Mouse (Mus musculus) intestine, embryonic 15.5 days (tissue): Measurements from ENCODE around the gene Spats1. TPM values are rescaled to one million over a fixed set of nuclear protein-coding genes. Genes with fewer than 3 reads are reported as not detected.
A peak's percentile ranks its signal among the peaks of the same experiment; 100 is the strongest.

Experiments used
- ATAC-seq: fragments of 200-750 bp; cut with Nextera tagmentation; 2 replicates; pipeline ENCODE4 v1.8.0; 2017; ENCODE audit warnings: moderate TSS enrichment, moderate library complexity
- H3K27ac ChIP-seq: fragments of 300-500 bp; sonication (generic); 2 replicates; pipeline ENCODE4 v1.5.1; 2015; ENCODE audit warnings: mild to moderate bottlenecking, inconsistent platforms
- H3K27me3 ChIP-seq: fragments of 300-500 bp; sonication (generic); replicated peaks from 2 replicates; pipeline ENCODE4 v1.6.1; 2015; ENCODE audit warnings: inconsistent platforms
- H3K36me3 ChIP-seq: fragments of 300-500 bp; sonication (generic); 2 replicates; pipeline ENCODE4 v1.6.1; 2015; ENCODE audit warnings: inconsistent platforms
- H3K4me1 ChIP-seq: fragments of 300-500 bp; sonication (generic); replicated peaks from 2 replicates; pipeline ENCODE4 v1.6.1; 2015; ENCODE audit warnings: inconsistent platforms
- H3K4me2 ChIP-seq: fragments of 300-500 bp; sonication (generic); replicated peaks from 2 replicates; pipeline ENCODE4 v1.6.1; 2015; ENCODE audit warnings: mild to moderate bottlenecking, inconsistent platforms
- H3K4me3 ChIP-seq: fragments of 300-500 bp; sonication (generic); replicated peaks from 2 replicates; pipeline ENCODE4 v1.5.1; 2015; ENCODE audit warnings: inconsistent platforms
- H3K9ac ChIP-seq: fragments of 300-500 bp; sonication (generic); 2 replicates; pipeline ENCODE4 v1.6.1; 2015; ENCODE audit warnings: inconsistent platforms
- H3K9me3 ChIP-seq: fragments of 300-500 bp; sonication (generic); 2 replicates; pipeline ENCODE4 v1.6.1; 2016; ENCODE audit warnings: inconsistent platforms
- whole genome bisulfite sequencing: fragments of 180-500 bp; shearing (Covaris S2); methylation state at CpG from one replicate; pipeline ENCODE4 v1.1.7; 2015; 5-methylcytosine and 5-hydroxymethylcytosine counted together
- polyA plus RNA-seq: library from polyadenylated mRNA; unstranded; fragments of >200 nt; fragmentation: Nextera tagmentation; extraction: Ambion mirVana; gene quantifications from 2 replicates; pipeline ENCODE4 v1.2.1, GENCODE M21; 2015

Gene Spats1
- polyA plus RNA-seq, 1 experiment from 2014 or later = 0.11 TPM

DNA sequence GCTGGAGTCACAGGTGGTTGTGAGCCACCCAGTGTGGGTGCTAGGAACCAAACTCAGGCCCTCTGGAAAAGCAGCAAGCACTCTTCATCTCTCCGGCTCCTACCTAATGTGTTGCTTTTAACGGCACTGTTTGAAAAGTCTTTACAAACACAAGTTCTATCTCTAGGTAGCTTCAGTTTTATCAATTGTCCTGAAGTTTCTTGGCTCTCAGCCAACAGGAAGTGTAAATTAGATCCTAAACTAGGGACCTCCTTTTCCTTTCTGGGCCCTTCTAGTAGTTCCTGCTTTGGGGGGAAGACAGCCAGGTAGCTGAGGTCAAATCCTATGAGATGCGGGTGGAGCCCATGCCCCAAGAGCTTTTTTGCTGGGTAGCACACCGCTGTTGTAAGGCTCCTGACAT is 35.7 kb upstream of the Spats1 start:
- Histone ChIP-seq H3K4me2 (no peak overlapping the region), H3K27me3 (no peaks in the 10 kb centered on the region), H3K4me1 (peaks cover 9% of the 10 kb centered on the region; the same call in 1 of the 2 replicates), H3K4me3 (no peak overlapping the region), H3K27ac (no peak overlapping the region), H3K36me3 (peaks cover 4% of the 10 kb centered on the region; the same call in 1 of the 2 replicates), H3K9me3 (no peaks in the 10 kb centered on the region), H3K9ac (no peak overlapping the region)
- WGBS = 88% methylated on average over 4 of the region's 4 CpGs
- ATAC-seq = no peak

DNA sequence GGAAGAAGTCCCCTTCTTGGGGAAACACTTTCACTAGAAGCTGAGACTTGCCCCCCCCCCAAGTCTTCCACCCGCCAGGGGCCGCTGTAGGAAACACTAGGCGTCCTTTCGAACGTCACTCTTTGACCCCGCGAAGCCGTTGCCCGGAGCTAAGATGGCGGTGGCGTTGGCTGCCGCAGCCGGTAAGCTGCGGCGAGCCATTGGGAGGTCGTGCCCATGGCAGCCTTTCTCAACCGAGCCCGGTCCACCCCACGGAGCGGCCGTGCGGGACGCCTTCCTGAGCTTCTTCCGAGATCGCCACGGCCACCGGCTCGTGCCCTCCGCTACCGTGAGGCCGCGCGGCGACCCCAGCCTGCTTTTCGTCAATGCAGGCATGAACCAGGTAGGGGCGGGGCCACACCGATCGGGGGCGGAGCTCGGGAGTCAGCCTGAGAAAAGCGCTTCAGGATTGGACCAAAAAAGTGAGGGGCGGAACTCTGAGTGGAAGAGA is 31.5 kb upstream of the Spats1 start, which contains the start of gene Aars2:
Gene Aars2, plus strand, starts transcription at position 142 of the 490 bp plus-strand sequence.
- WGBS = under 1% methylated on average over 42 of the region's 42 CpGs
- Histone ChIP-seq H3K27ac (peak within 1 kb of the TSS; percentile 82), H3K9ac (peak within 1 kb of the TSS; percentile 89), H3K27me3 (no peaks in the 10 kb centered on the region), H3K4me2 (peak within 1 kb of the TSS; percentile 52), H3K4me1 (peaks cover 6% of the 10 kb centered on the region; the same call in 1 of the 2 replicates), H3K36me3 (peaks cover 4% of the 10 kb centered on the region; the same call in 1 of the 2 replicates), H3K9me3 (no peaks in the 10 kb centered on the region), H3K4me3 (peak within 1 kb of the TSS; percentile 79)
- peak; percentile 97 for ATAC-seq

DNA sequence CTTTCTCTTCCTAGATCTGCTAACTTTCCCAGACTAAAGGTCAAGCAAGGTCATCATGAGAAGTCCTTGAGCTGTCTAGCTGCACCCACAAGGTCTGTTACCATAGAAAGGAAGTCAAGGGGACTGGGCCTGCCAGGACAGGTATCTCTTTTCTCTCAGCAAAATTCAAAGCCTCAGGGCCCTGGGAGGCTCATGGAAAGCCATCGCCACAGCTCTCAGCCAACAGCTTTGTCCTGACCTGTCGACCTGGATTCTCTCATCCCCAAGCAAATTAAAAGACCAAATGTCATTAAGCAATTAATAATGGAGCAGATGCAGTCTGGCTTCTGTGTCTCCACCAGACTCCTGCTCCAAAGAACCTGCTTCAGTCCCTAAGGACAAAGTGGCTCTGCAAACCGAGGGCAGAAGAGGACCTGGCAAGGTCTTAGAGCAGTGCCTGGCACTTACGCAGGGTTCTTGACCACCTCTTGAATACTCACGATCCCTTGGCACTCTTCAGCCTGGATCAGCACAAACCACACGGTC is 30.8 kb upstream of the Spats1 start:
- Histone ChIP-seq H3K4me2 (peak overlapping the region; percentile 52; the same call in 1 of the 2 replicates), H3K4me3 (no peak overlapping the region)

DNA sequence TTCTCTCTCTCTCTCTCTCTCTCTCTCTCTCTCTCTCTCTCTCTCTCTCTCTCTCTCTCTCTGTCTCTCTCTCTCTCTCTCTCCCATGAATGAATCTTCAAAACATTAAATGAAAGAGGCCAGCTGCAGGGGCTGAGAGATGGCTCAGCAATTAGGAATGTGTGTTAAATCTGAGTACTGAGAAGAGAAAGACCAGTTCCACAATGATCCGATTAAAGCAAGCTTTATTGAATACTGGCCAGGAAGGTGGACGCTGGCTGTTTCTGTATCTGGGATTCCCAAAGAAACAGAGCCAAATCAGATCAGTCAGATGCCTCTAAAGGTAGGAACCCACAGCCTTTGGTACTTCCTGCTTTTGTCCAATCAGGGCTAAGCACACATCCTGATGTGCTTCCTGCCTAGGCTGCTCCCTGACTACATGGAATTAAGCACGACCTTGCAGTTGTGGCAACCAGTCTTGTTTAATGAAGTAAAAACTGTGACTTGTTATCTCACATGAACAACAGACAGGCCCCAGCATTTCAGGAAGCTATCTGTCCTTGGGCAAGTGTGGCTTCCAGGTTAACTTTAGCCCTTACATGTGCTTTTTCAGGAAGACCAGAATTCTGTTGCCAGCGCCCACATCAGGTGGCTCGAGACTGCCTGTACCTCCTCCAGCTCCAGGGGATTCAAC is 28.2 kb upstream of the Spats1 start:
- Histone ChIP-seq H3K4me2 (no peak overlapping the region), H3K27ac (no peak overlapping the region), H3K4me3 (no peak overlapping the region), H3K4me1 (peaks cover 6% of the 10 kb centered on the region; the same call in 1 of the 2 replicates), H3K9ac (no peak overlapping the region), H3K36me3 (no peaks in the 10 kb centered on the region; the same call in 1 of the 2 replicates), H3K27me3 (no peaks in the 10 kb centered on the region; the same call in 1 of the 2 replicates), H3K9me3 (no peaks in the 10 kb centered on the region)
- no peak for ATAC-seq
- 38% methylated on average over 5 of the region's 5 CpGs for WGBS

More for the DNA sequence above, 30.8 kb upstream of the Spats1 start:
- no peaks in the 10 kb centered on the region for H3K9me3 ChIP-seq
- 64% methylated on average over 6 of the region's 6 CpGs for WGBS
- no peak overlapping the region for H3K27ac ChIP-seq
- no peak for ATAC-seq
- H3K36me3 ChIP-seq = peaks cover 4% of the 10 kb centered on the region; the same call in 1 of the 2 replicates
- peaks cover 6% of the 10 kb centered on the region; the same call in 1 of the 2 replicates for H3K4me1 ChIP-seq
- H3K27me3 ChIP-seq = no peaks in the 10 kb centered on the region
- H3K9ac ChIP-seq = no peak overlapping the region

DNA sequence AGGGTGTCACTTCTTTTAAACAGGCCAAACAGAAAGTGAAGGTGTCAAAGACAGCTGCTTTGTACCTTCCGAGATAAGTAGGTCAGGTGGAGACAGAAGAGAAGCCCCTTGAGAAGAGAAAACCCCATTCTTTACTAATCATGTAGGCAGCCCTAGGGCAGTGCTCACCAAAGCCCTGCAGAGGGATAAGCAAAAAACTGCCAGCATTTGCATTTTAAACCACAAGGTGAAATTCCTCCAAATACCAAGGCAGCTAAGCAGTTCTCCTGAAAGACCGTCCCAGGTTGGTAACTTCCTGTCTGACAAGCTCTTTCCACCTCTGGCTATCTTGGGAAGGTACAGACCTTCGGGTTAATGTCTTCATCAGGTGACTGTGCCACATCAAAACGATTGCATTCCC is 27.1 kb upstream of the Spats1 start:
- H3K9ac ChIP-seq = no peak overlapping the region
- 60% methylated on average over 4 of the region's 4 CpGs for WGBS
- no peak for ATAC-seq
- H3K4me1 ChIP-seq = peaks cover 4% of the 10 kb centered on the region; the same call in 1 of the 2 replicates
- no peak overlapping the region for H3K4me3 ChIP-seq
- H3K9me3 ChIP-seq = no peaks in the 10 kb centered on the region
- no peak overlapping the region for H3K27ac ChIP-seq
- no peaks in the 10 kb centered on the region for H3K36me3 ChIP-seq
- no peak overlapping the region for H3K4me2 ChIP-seq
- H3K27me3 ChIP-seq = no peaks in the 10 kb centered on the region; the same call in 1 of the 2 replicates

GRCm38 (mm10) chr17:45500981-45501380 is 25.8 kb upstream of the Spats1 start:
- H3K4me1 ChIP-seq = no peaks in the 10 kb centered on the region
- H3K27ac ChIP-seq = no peak overlapping the region
- H3K36me3 ChIP-seq = no peaks in the 10 kb centered on the region
- no peak overlapping the region for H3K4me2 ChIP-seq
- WGBS = 27% methylated on average over 4 of the region's 4 CpGs
- no peak overlapping the region for H3K4me3 ChIP-seq
- H3K9me3 ChIP-seq = no peaks in the 10 kb centered on the region
- no peaks in the 10 kb centered on the region; the same call in 1 of the 2 replicates for H3K27me3 ChIP-seq
- no peak for ATAC-seq
- H3K9ac ChIP-seq = no peak overlapping the region

- no peak for ATAC-seq
- Histone ChIP-seq H3K27ac (no peak overlapping the region), H3K4me3 (no peak overlapping the region), H3K36me3 (no peaks in the 10 kb centered on the region), H3K4me2 (no peak overlapping the region), H3K9ac (no peak overlapping the region), H3K9me3 (no peaks in the 10 kb centered on the region), H3K4me1 (no peaks in the 10 kb centered on the region), H3K27me3 (no peaks in the 10 kb centered on the region; the same call in 1 of the 2 replicates)
- 34% methylated on average over 2 of the region's 2 CpGs for WGBS
Measured at GRCm38 (mm10) chr17:45499516-45499915, 24.3 kb upstream of the Spats1 start.

- Histone ChIP-seq H3K9ac (no peak overlapping the region), H3K9me3 (no peaks in the 10 kb centered on the region), H3K4me2 (no peak overlapping the region), H3K4me3 (no peak overlapping the region), H3K27ac (no peak overlapping the region), H3K36me3 (no peaks in the 10 kb centered on the region), H3K4me1 (no peaks in the 10 kb centered on the region), H3K27me3 (no peaks in the 10 kb centered on the region; the same call in 1 of the 2 replicates)
- ATAC-seq = no peak
- 86% methylated on average over 13 of the region's 13 CpGs for WGBS
Measured at GRCm38 (mm10) chr17:45498397-45498796, 23.2 kb upstream of the Spats1 start.

DNA sequence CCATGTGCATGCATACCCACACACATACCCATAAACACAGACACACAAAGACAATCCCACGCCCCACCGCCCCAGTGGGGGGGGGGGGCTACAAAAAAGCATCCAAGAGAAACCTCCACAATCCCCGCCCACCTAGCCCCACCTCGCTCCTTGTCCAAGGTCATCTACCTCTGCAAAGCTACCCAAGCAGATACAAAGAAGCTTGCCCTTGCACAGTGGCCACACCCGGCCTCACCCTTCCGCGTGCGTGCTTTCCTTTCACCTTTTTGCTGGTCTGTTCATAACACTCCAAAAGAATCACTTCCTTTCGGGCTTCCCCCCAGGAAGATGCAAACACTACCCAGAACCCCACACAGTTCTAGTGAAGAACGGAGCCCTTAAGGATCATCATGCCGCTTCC is 20.2 kb upstream of the Spats1 start:
- no peak overlapping the region for H3K27ac ChIP-seq
- no peaks in the 10 kb centered on the region for H3K9me3 ChIP-seq
- H3K9ac ChIP-seq = no peak overlapping the region
- H3K4me3 ChIP-seq = no peak overlapping the region
- H3K27me3 ChIP-seq = no peaks in the 10 kb centered on the region; the same call in 1 of the 2 replicates
- H3K4me2 ChIP-seq = no peak overlapping the region
- no peaks in the 10 kb centered on the region for H3K36me3 ChIP-seq
- 0 out of 2 replicates have a peak, but pooled peaks have one; percentile 55 for ATAC-seq
- 69% methylated on average over 11 of the region's 11 CpGs for WGBS
- no peaks in the 10 kb centered on the region for H3K4me1 ChIP-seq

GRCm38 (mm10) chr17:45490532-45491154 is 15.4 kb upstream of the Spats1 start:
- no peak for ATAC-seq
- H3K9ac ChIP-seq = no peak overlapping the region
- H3K27ac ChIP-seq = no peak overlapping the region
- H3K4me2 ChIP-seq = 0 out of 2 replicates have a peak overlapping the region, but pooled peaks have one; percentile 1
- H3K9me3 ChIP-seq = no peaks in the 10 kb centered on the region
- H3K36me3 ChIP-seq = no peaks in the 10 kb centered on the region
- H3K4me1 ChIP-seq = no peaks in the 10 kb centered on the region
- H3K27me3 ChIP-seq = no peaks in the 10 kb centered on the region
- 50% methylated on average over 13 of the region's 13 CpGs for WGBS
- no peak overlapping the region for H3K4me3 ChIP-seq

DNA sequence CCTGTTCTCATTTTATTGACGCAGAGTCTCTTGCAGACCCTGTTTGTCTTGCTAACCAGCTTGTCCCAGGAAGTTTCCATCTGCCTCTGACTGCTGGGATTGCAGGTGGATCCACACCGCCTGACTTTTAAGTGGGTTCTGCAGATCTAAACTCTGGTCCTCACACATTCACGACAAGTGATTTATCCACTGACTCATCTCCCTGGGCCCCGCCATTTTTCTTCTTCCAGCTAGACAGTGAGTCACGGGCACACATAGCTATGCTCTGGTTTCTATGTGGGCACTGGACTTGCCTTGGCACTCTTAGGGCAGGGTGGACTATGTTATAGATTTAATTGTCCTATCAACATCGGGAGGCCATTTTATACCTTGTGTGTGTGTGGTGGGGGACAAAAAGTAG is 14.5 kb upstream of the Spats1 start:
- H3K9ac ChIP-seq = no peak overlapping the region
- no peaks in the 10 kb centered on the region for H3K36me3 ChIP-seq
- no peak for ATAC-seq
- H3K27ac ChIP-seq = no peak overlapping the region
- H3K27me3 ChIP-seq = no peaks in the 10 kb centered on the region
- 76% methylated on average over 6 of the region's 6 CpGs for WGBS
- H3K4me3 ChIP-seq = no peak overlapping the region
- no peak overlapping the region for H3K4me2 ChIP-seq
- H3K4me1 ChIP-seq = no peaks in the 10 kb centered on the region
- H3K9me3 ChIP-seq = no peaks in the 10 kb centered on the region
